Mouse (Mus musculus) layer of hippocampus, postnatal 10 days (tissue): ENCODE results near the gene Ecpas. TPM values are rescaled to one million over a fixed set of nuclear protein-coding genes. Genes with fewer than 3 reads are reported as not detected.
A peak's percentile ranks its signal among the peaks of the same experiment; 100 is the strongest.

Source experiments
- DNase-seq, 2 experiments: peaks; one replicate each; pipeline ENCODE4 v3.0.0; 2021; ENCODE audit warnings: low spot score in 2 of 2
- long read RNA-seq: library from polyadenylated mRNA; stranded (forward); transcript quantifications from one replicate; pipeline ENCODE4 v2.0.0, GENCODE M21; 2023
- total RNA-seq, 2 experiments: library from RNA; stranded (reverse); gene quantifications; 2 replicates each; pipeline ENCODE4 v1.2.3; 2021

Ecpas gene
- 100 to 1,000 TPM; 136 to 153 TPM for total RNA-seq
- long read RNA-seq, full-length matches to known transcripts = 2 of 10 reads
- long read RNA-seq, partial matches to known transcripts = 5 of 10 reads
- long read RNA-seq, other reads (novel, unspliced or antisense) = 3 of 10 reads

DNA sequence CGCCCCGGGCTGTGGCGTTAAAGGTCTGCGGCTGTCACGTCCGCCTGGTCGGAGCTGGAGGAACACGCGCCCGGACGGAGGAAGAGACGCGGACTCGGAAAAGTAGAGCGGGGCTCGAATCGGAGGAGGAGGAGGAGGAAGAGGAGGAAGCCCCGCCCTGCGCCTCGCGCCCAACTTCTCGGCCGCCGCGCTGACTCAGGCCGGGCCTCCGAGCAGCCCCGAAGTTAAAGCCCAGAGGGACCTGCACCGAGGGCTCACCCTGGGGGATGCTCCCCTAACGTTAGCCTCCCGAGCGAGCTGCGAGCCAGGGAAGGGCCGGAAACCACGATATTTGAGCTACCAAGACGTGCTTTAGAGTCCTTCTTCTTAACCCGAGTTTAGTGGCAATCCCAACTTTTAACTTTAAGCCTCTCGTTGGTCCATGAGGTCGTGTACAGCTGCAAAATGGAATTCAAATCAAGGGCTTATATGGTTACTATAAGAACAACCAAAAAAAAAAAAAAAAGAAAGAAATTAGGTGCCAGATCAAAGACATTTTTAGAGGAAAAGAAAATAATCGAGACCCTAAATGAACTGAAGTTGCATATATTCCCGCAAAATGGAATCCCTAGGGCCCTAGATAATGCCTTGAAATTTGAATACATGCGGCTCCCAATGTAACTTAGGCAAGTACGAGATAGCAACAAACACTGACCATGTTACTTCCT, at the start of gene Ecpas:
Gene Ecpas (minus strand): TSS at position 121 of the 707 bp plus-strand sequence.
- DNase-seq = peak in 1 of 2 experiments; percentile 80

DNA sequence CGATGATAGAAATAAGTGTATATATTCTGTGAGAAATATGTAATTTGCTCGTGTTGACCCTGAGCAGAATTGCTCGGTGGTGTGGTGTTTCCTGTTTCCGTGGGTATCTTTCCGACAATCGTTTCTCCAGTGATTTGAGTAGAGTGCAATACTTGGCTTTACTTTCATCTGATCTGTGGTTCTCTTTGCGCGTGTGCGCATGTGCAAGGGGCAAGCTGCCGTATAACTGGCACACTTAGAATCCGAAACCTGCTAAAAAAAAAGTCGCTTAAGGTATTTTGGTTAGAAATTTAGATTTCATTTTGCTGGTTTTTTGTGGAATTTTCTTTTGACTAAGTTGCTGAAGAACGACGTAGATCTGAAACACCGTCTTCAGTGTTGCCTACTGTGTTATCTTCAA, 49.2 kb upstream of the Ecpas start:
- DNase-seq = no peak

DNA sequence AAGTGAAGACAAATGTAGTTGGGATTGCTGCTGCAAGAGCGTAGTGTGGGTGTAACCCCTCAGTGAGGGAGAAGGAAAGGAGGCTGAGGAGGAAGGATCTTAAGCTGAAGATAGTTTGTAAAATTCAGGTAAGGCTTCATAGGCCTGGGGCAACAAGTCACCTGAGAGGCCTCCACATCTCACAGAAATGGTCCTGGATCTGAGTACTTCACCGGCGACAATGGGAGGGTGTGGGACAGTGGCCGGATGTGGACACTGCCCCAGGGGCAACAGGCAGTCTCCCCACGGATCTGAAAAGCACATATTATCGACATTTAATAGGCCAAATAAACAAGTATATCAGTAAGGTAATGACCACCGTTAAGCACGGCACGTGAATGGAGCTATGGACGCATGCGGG, 40.1 kb upstream of the Ecpas start:
- no peak for DNase-seq

DNA sequence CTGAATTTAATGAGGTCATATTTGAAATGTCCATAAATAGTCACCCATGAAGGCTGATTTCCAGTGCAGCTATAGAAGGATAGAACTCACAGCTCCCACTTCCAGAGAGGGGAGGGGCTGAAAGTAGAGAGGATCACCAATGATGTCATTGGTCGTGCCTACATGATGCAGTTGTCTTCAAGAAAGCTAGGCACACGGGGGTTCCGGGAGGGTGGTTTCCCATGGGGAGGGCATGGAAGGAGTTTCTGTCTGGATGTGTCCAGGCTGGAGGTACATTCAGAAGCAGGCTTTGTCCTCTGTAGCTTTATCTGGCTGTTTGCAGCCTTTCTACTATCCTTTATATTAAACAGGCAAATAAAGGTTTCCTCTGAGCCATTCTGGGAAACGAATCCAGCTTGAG, 35.8 kb upstream of the Ecpas start:
- DNase-seq = no peak

DNA sequence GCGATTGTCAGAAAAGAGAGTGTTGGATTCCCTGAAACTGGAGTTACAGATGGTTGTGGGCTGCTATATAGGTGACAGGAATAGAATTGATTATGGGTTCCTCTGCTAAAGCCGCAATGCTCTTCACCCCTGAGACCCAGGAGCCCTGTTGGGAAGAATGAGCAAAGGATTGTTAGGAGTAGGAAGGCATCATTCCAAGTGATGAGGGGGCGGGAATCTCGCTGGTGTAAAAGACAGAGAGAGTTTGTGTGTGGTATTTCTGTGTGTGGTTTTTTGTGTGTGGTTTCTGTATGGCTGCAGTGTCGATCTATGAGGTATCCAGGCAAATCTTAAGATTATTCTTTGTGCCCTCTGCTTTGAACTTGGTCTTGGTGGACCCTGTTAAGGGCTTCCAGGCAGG, 32.1 kb upstream of the Ecpas start:
- no peak for DNase-seq

DNA sequence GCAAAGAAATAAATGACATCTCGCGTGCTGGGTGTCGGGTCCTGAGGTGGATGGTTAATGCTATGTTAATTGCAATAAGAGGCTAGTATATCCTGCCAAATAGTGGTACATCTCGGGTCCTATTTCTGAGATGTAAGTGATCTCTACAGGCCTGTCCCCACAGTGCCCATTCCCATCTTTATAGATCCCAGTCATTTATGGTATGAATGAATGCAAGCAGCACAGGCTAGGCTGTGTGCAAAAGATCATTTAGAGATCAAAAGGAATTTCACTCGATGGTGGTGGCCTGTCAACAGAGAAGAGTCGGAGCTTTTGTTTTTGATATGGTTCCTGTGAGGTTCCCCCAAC, 31.6 kb upstream of the Ecpas start:
- DNase-seq = no peak

DNA sequence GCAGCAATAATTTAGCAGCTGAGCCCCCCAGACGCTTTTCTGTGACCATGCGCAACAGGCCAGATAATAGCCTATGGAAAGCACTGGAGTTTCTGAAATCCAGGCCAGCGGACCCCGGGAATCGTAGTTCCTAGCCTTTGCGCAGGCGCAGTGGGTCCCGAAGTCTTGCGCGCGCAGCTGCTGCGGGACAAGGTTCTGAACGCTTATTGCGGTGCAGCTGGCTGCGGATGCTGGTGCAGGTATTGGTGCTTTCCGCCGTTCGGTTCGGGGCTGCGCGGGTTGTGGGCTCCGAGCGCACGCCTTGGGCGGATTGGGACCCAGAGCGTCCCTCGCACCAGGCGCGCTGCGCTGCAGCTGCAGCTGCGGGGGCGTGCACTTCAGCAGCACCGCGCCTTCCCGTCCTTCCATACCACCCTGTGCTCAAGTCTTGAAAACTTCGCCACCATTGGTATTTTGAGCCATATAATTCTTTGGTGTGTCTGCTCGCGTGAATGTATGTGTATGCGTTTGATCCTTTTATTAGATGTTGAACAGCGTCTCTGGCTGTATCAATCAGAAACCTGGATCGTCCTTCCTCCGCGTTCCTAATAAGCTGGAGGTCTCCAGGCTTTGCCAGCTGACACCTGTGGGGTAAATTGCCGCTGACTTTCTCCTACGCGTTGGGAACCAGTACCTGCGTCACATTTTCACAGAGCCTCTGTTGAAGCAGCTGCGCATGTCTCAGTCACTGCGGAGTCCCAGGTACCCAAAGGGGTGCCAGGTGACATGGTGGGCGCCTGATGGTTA, 31.1 kb upstream of the Ecpas start, which contains the start of gene Zkscan16:
Gene Zkscan16 (plus strand): TSS at position 209 of the 786 bp plus-strand sequence.
- DNase-seq = peak; percentile 91 to 93

DNA sequence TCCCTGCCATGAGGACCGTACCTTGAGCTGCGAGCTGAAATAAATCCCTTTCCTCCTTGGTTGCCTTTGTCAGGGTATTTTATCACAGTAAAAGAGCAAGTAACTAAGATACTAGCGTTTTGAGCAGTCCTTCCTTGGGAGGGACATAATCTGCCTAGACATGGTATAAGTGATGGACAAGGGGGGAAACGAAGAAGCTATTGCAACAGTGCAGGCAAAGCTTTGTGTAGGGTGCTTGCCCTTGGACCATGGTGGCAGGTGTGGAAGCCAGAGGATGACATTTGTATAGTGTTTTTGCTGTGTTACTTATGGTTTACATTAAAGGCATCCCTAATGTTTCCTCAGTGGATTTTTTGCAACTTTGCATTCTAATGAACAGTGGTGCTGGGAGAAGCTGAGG, 30.4 kb upstream of the Ecpas start:
- DNase-seq = no peak

DNA sequence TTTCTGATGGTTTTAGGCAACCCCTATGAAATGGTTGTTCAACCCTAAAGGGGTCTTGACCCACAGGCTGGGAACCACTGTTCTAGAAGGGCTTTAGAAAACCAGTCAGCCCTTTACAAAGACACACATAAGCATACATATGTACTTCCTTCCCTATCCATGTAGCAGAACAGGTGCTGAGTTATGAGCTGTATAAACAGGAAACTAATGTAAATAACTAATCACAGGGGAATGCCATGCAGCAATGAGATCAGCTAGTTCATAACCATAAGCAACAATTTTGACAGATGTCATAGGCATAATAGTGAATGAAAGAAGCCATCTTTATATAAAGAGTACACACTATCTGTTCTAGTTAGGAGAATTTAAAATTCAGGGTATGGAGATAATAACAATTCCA, 29.1 kb upstream of the Ecpas start:
- no peak for DNase-seq

DNA sequence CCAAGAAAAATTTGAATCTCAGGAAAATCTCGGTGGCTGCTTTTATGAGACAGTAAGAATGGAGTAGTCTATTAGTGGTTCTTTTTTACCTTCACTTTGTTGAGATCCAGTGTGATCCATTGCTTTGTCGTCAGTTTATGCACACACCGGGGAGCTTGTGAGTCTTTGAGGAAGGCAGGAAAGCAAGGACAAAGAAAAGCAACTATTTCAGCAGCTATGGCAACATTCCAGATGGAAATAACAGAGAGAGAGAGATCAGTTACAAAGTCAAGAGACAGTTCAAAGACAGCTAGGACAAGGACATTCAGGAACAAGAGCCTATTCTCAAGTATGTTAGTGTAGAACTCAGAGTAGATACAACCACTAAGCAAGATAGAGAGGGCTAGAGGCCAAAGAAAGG, 23.3 kb upstream of the Ecpas start:
- DNase-seq = no peak

DNA sequence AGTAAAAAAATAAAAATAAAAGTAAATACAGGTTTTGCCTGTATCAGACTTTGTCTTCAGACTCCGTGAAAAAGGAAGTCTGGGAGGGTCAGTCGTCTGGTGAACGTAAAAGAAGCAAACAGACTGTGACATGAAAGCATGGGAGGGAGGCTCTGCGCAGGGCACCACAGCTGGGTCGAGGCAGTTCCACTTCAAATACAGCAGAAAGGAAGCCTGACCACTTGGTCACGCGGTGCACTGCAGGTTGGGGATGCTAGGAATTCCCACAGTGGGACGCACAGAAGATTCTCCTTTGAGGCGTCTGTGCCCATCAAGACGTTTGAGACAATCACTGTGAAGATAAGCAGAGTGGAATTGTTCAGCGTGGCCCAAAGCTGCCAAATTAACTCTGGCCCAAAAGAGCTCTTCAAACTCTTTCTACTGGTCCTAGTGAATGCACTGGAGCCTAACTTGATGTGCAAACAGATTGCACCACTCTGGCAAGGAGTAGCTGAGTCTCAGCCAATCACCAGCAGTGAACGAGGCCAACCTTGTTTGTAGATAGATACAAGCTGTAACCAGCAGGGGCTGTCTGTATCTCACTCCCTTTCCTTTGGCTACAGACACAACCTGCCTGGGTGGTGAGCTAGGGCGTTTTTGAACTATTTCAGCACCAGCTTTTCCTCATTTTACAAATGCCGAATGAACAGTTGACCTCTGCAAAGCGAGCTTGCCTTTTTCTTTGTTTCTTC, 22.4 kb upstream of the Ecpas start:
- peak; percentile 49 to 61 for DNase-seq

DNA sequence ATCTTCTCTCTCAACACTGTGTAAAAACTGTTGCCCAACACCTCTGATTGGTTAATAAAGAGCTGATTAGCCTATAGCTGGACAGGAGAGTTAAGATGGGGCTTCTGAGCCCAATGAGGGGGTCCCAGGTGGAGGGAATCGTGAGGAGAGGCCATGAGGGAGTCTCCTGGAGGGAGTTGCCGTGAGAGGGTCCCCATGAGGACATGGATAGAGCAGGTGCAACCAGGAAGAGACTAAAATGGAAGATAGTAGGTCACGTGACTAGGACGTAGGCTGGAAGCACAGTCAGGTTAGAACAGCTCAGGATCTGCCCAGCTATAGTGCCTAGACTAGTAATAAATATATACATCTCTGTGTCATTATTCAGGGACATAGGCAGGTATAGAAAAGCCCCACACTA, 21.8 kb upstream of the Ecpas start:
- no peak for DNase-seq

DNA sequence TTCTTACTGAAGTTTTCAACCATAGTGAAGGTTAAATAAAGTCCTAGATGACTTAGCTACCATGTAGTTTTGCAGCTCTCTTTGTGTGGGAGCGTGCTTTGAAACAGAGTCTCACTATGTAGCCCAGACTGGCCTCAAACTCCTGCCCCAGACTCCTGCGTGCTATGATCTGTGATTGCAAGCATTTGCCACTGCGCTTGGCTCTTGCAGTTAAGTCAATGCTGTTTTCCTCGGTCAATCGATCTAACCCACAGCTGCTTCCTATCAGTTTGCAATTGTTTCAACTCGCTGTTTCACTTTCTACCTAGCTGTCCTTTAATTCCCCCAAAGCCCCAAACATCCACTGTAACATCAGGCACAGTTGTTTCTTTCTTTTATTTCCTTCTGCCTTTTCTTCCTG, 20.0 kb upstream of the Ecpas start:
- no peak for DNase-seq

DNA sequence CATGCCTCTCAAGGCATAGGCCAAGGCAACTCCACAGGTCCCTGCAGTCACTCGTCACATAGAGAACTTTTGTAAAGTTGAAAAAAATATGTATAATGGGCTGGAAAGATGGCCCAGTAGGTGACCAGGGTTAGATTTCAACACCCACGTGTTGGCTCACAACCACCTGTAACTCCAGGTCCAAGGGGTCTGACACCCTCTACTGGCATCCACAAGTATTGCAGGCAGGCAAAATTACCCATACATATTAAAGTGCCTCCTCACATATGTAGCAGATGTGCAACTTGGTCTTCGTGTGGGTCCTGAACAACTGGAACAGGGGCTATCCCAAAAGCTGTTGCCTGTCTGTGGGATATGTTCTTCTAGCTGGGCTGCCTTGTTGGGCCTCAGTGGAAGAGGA, 15.1 kb upstream of the Ecpas start:
- DNase-seq = no peak

DNA sequence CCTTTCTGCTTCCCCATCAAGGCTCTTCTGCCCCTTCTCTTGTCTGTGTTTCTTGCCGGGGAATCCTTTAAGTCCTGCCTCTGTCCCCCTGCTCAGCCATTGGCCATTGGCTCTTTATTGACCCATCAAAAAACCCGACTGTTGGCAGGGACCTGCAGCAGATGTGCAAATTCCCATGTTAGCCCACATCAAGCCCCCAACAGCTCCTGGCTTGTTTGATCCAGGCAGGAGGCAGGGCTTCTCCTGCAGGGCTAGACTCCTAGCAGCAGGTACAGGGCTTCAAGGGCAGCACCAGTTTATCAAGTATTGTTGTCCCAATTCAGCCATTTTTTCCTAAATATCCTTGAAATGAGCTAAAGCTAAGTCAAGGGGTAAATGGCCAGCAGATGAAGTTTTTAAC, 13.6 kb upstream of the Ecpas start:
- DNase-seq = no peak

DNA sequence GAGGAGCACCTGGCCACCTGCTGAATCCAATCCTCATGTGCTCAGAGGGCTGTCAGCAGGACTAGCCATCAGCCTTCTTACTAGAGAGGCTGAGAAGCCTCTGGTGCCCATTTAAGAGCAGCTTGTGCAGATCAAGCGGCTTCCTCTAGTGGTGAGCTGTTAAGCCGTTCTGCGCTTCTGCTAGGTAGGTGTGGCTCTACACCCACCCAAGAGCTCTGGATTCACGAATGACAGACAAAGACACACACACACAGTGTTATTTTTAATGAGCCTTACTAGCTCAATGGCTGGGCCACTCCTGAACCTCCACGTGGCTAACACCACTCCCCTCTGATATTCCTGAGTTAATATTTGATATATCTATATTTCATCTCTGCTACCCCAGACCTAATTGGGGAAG, 13.1 kb upstream of the Ecpas start:
- DNase-seq = no peak

DNA sequence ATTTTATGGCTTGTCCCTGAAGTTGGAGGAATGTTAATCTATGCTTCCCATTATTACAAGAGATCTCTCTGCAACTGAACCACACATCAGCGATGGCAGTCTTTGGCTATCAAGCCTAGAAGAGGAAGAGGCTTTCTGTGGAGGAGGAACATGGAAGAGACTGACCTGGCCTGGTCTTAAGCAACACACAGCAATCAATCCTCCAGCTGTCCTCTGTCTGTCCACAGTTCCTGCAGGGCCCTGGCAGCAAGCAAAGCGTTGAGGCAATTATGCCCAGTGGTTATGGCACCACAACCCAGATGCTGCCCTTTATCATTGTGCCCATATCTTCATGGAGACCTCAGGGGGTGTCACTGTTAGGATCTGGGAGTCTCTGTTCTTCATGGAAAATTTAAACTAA, 11.4 kb upstream of the Ecpas start:
- DNase-seq = no peak

DNA sequence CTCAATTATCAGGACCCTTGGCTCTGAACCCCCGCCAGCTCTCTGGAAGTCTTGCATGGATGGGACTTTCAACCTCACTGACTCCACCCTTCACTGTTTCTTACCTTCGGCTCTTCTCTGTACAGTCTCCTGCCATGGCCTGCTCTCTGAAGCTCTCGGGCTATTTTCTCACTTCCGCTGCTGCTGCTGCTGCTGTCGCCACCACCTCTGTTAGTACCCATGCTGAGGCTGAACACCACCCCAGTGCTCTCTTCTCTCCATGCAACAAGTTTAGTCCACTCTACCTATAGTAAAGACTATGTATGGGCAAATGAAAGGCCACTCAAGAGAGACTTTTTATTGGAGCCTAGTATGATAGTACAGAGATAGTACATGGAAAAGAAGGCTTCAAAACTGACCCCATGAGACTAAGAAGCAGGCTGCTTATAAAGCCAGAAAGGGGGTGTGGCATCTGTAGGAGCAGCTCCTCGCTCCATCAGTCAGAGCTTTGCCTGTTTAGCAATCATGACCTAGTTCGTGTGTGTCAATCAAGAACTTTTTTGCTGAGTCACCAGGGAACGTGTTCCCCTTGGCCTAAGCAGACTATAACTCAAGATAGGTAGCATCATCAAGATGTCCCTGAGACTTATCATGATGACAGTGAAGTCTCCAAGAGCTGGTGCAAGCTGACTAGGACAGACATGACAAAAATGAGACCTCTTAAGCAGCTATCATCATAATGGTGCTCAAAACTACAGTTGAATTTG, 2.7 kb upstream of the Ecpas start:
- DNase-seq = no peak

DNA sequence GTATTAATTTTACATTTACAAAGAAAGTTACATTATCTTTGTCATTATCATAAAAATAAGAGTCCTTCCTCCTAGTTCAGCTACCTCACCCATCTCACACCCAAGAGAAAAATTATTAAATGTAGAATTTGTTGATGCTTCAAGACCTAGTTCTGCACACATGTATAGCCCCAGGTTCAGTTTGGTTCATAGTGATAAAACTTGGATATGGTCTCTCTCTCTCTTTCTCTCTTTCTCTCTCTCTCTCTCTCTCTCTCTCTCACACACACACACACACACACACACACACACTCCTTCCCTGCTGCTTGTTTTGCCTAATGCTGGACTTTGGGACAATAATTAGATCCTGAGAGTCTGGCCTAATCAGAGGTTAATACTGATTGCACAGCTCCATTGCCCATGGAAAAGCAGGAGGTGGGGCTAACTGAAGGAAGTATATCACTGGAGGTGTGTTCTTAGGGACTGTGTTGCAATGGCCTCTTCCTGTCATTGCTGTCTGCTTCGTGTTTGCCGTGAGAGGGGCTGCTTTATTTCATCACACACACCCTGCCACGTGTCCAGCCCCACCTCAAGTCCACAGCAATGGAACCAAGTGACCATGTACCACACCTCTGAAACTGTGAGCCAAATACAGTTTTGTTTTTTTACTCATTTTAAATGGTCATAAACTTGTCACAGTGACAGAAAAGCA, 932 bp upstream of the Ecpas start:
- no peak for DNase-seq

DNA sequence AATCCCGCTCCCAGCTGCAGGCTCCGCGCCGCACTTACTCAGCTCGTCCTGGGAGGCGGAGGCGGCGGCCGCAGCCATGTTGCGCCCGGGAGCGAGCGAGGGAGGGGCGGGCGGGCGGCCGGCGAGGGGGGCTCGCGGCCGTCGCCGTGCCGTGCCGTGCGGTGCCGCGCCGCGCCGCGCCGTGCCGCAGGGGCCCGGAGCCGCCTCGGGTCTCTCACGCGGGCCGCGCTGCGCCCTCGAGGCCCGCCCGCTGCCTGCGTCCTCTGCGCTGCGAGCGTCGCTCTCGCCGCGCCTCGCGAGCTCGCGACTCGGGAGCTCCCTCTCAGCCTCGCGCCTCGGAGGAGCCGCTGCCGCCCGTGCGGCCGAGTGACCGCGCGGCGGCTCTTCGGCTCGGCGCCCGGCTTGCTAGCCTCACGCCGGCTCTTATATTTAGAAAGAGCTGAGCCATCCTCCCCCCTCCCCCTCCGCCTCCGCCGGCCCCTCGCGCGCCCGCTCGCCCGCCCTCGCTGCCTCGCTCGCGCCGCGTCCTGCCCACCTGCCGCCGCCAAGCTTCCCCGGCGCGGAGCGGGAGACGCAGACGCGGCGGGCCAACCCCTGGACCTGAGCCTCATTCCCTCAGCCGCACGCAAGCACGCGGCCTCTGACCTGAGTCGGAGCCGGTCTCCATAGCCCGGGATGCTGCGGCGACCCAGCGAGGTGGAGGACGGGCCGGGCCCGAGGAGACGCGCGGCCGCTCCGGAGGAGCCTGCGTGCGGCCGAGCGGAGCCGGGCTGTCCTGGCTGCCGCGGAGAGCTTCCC, 519 bp downstream of the Ecpas start:
- peak; percentile 69 to 76 for DNase-seq
